Mouse (Mus musculus) hindbrain, postnatal 0 days (tissue): ENCODE results near the gene Armc7. TPM values are rescaled to one million over a fixed set of nuclear protein-coding genes. Genes with fewer than 3 reads are reported as not detected.

Experiments
- ATAC-seq: fragments of 200-750 bp; cut with Nextera tagmentation; 2 replicates; pipeline ENCODE4 v1.8.0; 2017; ENCODE audit warnings: mild to moderate bottlenecking, moderate TSS enrichment, moderate library complexity
- DNase-seq: peaks from one replicate; pipeline ENCODE4 v3.0.0-alpha.2; 2015; ENCODE audit warnings: low spot score
- H3K27ac ChIP-seq: fragments of 300-500 bp; sonication (generic); 2 replicates; pipeline ENCODE4 v1.5.1; 2014; ENCODE audit warnings: mild to moderate bottlenecking
- H3K27me3 ChIP-seq: fragments of 300-500 bp; sonication (generic); 2 replicates; pipeline ENCODE4 v1.6.1; 2014; ENCODE audit warnings: low read length, mixed read lengths; ENCODE audit not compliant: insufficient read depth
- H3K36me3 ChIP-seq: fragments of 300-500 bp; sonication (generic); 2 replicates; pipeline ENCODE4 v1.6.1; 2014; ENCODE audit warnings: low read length, mixed read lengths; ENCODE audit not compliant: insufficient read depth
- H3K4me1 ChIP-seq: fragments of 300-500 bp; sonication (generic); 2 replicates; pipeline ENCODE4 v1.6.1; 2014; ENCODE audit warnings: antibody characterized with exemption, low read length, mixed read lengths; ENCODE audit not compliant: insufficient read depth
- H3K4me2 ChIP-seq: fragments of 300-500 bp; sonication (generic); 2 replicates; pipeline ENCODE4 v1.6.1; 2014; ENCODE audit warnings: low read depth, mild to moderate bottlenecking, low read length, moderate library complexity, mixed read lengths
- H3K4me3 ChIP-seq: fragments of 300-500 bp; sonication (generic); 2 replicates; pipeline ENCODE4 v1.5.1; 2014; ENCODE audit warnings: low read length
- H3K9ac ChIP-seq: fragments of 300-500 bp; sonication (generic); replicated peaks from 2 replicates; pipeline ENCODE4 v1.6.1; 2014; ENCODE audit warnings: mild to moderate bottlenecking, low read length, moderate library complexity, mixed read lengths
- H3K9me3 ChIP-seq: fragments of 300-500 bp; sonication (generic); 2 replicates; pipeline ENCODE4 v1.6.1; 2016; ENCODE audit warnings: low read length, mixed read lengths
- CTCF ChIP-seq: IDR thresholded peaks from 2 replicates; pipeline ENCODE4 v1.5.1; 2016; ENCODE audit warnings: antibody characterized with exemption, control low read depth, low read depth
- WGBS: fragments of 180-500 bp; shearing (Covaris S2); extraction: QIAGEN DNeasy Blood & Tissue Kit; methylation state at CpG from one replicate; pipeline ENCODE4 v1.1.7; 2014; 5-methylcytosine and 5-hydroxymethylcytosine counted together
- polyA plus RNA-seq: library from polyadenylated mRNA; unstranded; fragments of >200 nt; fragmentation: Nextera tagmentation; extraction: Ambion mirVana; gene quantifications from 2 replicates; pipeline ENCODE4 v1.2.1, GENCODE M21; 2015
- total RNA-seq: library from RNA; depleted of rRNA; stranded (reverse); fragments of >200 nt; gene quantifications from 2 replicates; pipeline ENCODE4 v1.2.3, GENCODE M21; 2014

Gene Armc7
- total and polyA plus RNA-seq, 2 experiments from 2014 or later: 11.0 to 11.8 TPM

DNA sequence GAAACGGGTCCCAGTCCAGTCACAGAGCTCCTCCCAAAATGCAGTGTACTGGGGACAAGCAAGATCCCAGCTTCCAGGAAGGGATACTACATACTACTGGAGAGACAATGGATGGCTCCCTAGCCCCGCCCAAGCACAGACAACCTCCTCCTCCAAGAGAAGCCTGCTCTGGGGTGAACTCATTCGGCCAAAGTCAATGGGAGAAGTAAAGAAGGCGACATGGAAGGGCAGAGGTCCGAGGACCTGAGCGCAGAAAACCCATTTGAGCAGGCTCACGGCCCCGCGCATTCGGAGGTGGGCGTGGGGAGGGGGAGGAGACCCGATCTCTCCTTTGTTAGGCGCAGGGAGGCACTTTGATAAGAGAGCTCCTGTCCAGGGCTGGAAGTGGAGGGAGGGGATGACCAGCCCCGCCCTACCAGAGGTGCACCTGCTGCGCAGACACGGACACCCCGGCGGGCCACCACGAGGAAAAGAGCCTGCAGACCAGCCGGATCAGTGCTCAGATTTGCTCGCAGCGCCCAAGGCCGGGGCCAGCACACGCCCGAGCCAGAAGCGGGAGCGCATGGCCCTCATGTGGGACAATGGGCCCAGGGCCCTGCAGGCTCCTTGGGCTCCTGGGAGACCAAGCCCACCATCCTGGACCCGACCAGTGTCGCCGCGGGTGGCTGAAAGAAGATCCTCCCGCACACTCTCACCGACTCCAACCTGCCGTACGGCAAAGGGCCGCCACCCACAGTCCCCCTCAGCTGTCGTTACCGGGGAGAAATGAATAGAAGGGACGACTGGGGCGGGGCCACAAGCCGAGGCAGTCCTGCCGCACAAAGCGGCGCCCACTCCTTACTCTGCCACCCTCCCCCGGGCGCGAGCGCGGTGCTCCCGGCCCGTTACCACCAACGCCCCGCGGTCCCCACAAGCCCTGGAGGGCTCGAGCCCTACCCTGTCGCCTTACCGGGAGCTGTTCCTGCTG lies 38.1 kb downstream of the Armc7 start:
- peak; percentile 64 for DNase-seq
- Histone ChIP-seq H3K9ac (peak overlapping the region; percentile 97), H3K4me1 (peaks cover 16% of the 10 kb centered on the region), H3K4me3 (peak overlapping the region; percentile 100), H3K27ac (peak overlapping the region; percentile 81), H3K9me3 (no peaks in the 10 kb centered on the region), H3K36me3 (no peaks in the 10 kb centered on the region), H3K4me2 (peak overlapping the region; percentile 83), H3K27me3 (no peaks in the 10 kb centered on the region)
- peak; percentile 64 for ATAC-seq
- whole genome bisulfite sequencing: under 1% methylated on average over 57 of the region's 57 CpGs
- TF ChIP-seq CTCF: no peak

DNA sequence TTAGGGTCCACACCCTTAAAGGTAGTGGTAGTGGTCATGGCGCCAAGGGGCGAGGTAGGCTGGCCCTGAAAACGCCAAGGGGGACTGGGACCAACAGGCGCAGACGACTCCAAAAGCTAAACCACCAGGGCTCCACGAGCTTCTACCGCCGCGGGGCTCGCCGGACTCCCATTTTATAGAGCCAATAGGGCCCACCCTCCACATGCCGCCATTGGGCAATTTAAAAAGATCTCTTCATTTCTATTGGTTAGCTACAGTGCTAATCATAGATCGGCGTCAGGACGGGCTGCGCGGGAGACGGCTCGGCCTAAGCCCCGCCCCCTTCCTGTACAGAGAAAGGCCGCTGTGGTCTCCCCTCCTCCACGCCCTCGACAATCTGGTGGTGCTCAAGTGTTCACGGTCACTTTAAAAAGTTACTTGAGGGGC lies 38.8 kb downstream of the Armc7 start, which contains the start of gene Jpt1:
Jpt1 (minus strand) TSS at position 150 of the 426 bp plus-strand sequence.
- TF ChIP-seq CTCF: no peak
- Histone ChIP-seq H3K36me3 (no peaks in the 10 kb centered on the region), H3K27me3 (no peaks in the 10 kb centered on the region), H3K9me3 (no peaks in the 10 kb centered on the region), H3K4me3 (peak within 1 kb of the TSS; percentile 100), H3K4me1 (peaks cover 16% of the 10 kb centered on the region), H3K27ac (peak within 1 kb of the TSS; percentile 81), H3K4me2 (peak within 1 kb of the TSS; percentile 83), H3K9ac (peak within 1 kb of the TSS; percentile 97)
- DNase-seq (peak; percentile 98), ATAC-seq (peak; percentile 98)
- WGBS: 0% methylated on average over 24 of the region's 24 CpGs

DNA sequence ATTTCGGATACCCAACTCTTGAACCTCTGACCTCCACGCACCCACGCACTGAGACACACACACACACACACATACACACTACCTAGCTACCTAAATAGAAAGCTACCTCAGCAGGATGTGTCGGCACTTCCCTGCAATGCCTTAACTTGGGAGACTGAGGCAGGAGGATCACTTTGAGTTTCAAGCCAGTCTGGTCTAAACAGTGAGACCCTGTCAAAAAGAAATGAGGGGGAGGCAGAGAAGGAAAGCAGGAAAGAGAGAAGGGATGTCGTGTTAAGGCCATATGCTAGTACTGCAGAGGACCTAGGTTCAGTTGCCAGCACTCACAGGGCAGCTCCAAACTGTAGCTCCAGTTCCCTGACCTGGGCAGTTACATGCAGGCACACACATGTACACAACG lies 39.6 kb downstream of the Armc7 start:
- 71% methylated on average over 6 of the region's 6 CpGs for WGBS
- ATAC-seq: no peak
- Histone ChIP-seq H3K4me2 (no peak overlapping the region), H3K27ac (no peak overlapping the region), H3K27me3 (no peaks in the 10 kb centered on the region), H3K36me3 (no peaks in the 10 kb centered on the region), H3K4me1 (peaks cover 12% of the 10 kb centered on the region), H3K9ac (no peak overlapping the region), H3K9me3 (no peaks in the 10 kb centered on the region), H3K4me3 (no peak overlapping the region)
- no peak for DNase-seq
- no peak for TF ChIP-seq CTCF

DNA sequence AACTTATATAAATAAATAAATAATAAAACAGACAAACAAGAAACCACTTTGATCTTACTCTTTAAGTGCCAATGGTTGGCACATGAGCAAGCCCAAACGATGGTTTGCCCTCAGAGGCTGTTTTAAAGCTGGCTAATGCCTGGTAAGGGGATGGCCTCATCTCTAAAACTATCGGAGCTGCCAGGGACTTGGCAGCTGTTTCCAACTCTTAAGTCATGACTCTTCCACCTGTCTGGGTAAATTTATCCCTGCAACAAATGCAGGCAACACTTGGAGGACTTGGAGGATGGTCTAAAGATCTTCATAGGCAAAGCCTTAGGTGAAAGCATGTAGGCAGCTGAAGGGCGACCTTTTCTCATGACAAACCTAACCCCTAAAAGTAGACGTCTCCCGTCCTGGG lies 41.5 kb downstream of the Armc7 start:
- no peaks in the 10 kb centered on the region for H3K4me1 ChIP-seq
- H3K36me3 ChIP-seq: 0 out of 2 replicates have a peak, but pooled peaks cover under 1% of the 10 kb centered on the region
- no peaks in the 10 kb centered on the region for H3K9me3 ChIP-seq
- no peak for DNase-seq
- H3K27me3 ChIP-seq: no peaks in the 10 kb centered on the region
- no peak for ATAC-seq
- TF ChIP-seq CTCF: no peak
- H3K4me3 ChIP-seq: no peak overlapping the region
- no peak overlapping the region for H3K4me2 ChIP-seq
- WGBS: 80% methylated on average over 5 of the region's 5 CpGs
- no peak overlapping the region for H3K27ac ChIP-seq
- H3K9ac ChIP-seq: no peak overlapping the region

DNA sequence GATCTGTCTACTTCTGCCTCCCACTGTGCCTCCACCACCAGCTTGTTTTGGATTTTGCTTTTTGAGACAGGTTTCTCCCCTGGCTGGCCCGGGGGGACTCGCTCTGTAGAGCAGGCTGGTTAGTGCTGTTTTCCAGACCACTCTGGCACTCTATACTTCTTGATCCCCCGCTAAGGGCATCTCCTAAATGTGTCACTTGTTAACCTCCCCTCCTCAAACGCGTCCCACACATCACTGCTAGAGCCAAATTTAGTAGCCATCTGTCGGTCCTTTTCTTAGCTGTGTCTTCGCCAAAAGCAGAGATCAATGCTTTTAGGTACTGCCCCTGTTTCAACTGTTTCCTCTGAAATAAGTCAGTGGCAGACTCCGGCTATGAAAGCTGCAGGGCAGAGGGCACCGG lies 43.2 kb downstream of the Armc7 start:
- Histone ChIP-seq H3K4me2 (no peak overlapping the region), H3K4me3 (no peak overlapping the region), H3K9ac (no peak overlapping the region), H3K27ac (no peak overlapping the region), H3K27me3 (no peaks in the 10 kb centered on the region), H3K4me1 (no peaks in the 10 kb centered on the region), H3K36me3 (peaks cover 11% of the 10 kb centered on the region), H3K9me3 (no peaks in the 10 kb centered on the region)
- TF ChIP-seq CTCF: no peak
- 62% methylated on average over 9 of the region's 9 CpGs for whole genome bisulfite sequencing
- DNase-seq: no peak
- no peak for ATAC-seq

DNA sequence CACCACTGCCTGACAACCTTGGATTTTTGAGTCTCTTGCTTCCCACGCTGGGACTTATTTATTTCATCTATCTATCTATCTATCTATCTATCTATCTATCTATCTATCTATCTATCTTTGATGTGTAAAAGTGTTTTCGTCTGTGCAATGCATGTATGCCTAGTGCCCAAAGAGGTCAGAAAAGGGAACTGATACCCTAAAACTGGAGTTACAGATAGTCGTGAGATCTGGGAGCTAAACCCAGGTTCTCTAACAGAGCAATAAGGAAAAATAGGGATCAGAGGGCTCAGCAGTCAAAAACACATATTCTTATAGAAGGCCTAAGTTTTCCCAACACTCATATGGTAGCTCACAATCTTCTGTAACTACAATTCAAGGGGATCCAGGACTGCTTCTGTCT lies 44.1 kb downstream of the Armc7 start:
- DNase-seq: no peak
- H3K36me3 ChIP-seq: peaks cover 18% of the 10 kb centered on the region
- 92% methylated on average over 3 of the region's 3 CpGs for WGBS
- H3K27me3 ChIP-seq: no peaks in the 10 kb centered on the region
- H3K4me3 ChIP-seq: no peak overlapping the region
- H3K4me2 ChIP-seq: no peak overlapping the region
- H3K9ac ChIP-seq: no peak overlapping the region
- no peaks in the 10 kb centered on the region for H3K9me3 ChIP-seq
- no peak overlapping the region for H3K27ac ChIP-seq
- no peaks in the 10 kb centered on the region for H3K4me1 ChIP-seq
- no peak for TF ChIP-seq CTCF
- no peak for ATAC-seq

DNA sequence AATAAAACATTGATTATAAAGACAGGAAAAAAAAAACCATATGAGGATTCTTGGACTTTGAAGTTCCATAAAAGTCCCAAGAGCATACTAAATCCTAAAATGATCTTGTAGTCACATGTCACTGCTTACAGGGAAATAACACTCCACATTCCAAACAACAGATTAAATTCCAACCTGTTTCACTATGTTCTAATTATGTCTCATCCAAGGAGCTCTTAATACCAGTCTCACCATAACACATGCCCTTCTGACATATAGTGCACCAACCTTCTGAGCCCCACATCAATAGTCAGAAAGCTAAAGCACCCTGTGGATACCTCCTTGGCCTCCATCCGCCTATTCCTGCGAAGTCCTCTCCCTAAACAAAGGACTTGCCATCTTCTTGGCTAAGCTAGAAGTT lies 44.8 kb downstream of the Armc7 start:
- DNase-seq (no peak), ATAC-seq (no peak)
- Histone ChIP-seq H3K27ac (no peak overlapping the region), H3K9ac (no peak overlapping the region), H3K4me2 (no peak overlapping the region), H3K36me3 (peaks cover 24% of the 10 kb centered on the region), H3K4me1 (no peaks in the 10 kb centered on the region), H3K4me3 (no peak overlapping the region), H3K27me3 (no peaks in the 10 kb centered on the region), H3K9me3 (no peaks in the 10 kb centered on the region)
- 45% methylated on average over 2 of the region's 2 CpGs for WGBS
- TF ChIP-seq CTCF: no peak
